Mouse (Mus musculus) adrenal gland, postnatal 25 days (tissue): ENCODE measurements at regions not wholly inside any gene's neighbourhood (a gene's known extent, or its start where the extent isn't known, plus 50 kb on each side); places are given as distances from the start of the nearest gene placed in this dataset.
A peak's percentile ranks its signal among the peaks of the same experiment; 100 is the strongest.

Experiments
- DNase-seq: peaks from one replicate; pipeline ENCODE4 v3.0.0; 2021; ENCODE audit warnings: mixed read lengths

DNA sequence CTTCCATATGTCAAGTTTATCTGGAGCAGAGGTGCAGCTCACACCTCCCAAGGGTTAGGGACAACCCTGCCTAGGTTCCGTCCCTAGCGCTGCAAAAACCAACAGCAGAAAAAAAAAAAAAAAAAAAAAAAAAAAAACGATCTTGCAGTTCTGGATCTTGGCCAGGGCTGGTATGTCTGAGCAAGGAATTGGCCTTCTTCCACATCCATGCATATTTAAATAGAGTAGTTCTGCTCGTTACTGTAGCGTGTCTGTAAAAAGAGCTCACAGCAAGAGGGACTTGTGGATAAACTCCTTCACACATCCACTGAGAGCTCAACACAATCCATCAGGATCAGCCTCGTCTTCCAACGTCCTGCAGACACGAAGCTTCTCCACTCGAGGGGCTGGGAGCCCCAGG, 639.4 kb upstream of the Adam5 start:
- DNase-seq = no peak

- DNase-seq = no peak
These were observed 638.3 kb upstream of the Adam5 start for GRCm38 (mm10) chr8:25462492-25462891.

DNA sequence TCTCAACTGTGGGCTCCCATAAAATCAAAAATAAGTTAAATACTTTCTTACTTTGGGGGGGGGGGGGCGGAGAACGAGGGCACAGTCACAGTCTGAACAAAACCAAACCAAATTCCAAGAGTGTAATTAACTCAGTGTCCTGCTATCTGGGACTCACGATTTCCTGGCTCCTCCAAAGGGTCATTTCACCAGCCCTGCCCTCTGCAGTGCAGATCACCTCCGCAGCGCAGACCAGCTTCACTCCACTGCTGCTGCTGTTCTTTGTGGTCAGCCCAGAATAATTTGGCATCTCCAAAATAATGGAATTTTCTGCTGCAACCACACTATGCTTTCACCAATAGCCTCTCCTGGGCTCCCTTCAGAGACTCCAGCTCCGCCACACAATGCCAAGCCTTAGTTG, 631.5 kb upstream of the Adam5 start:
- DNase-seq = no peak

- DNase-seq = no peak
These were observed 630.8 kb upstream of the Adam5 start for GRCm38 (mm10) chr8:25454972-25455371.

GRCm38 (mm10) chr8:25453826-25454225, 629.7 kb upstream of the Adam5 start:
- no peak for DNase-seq

DNA sequence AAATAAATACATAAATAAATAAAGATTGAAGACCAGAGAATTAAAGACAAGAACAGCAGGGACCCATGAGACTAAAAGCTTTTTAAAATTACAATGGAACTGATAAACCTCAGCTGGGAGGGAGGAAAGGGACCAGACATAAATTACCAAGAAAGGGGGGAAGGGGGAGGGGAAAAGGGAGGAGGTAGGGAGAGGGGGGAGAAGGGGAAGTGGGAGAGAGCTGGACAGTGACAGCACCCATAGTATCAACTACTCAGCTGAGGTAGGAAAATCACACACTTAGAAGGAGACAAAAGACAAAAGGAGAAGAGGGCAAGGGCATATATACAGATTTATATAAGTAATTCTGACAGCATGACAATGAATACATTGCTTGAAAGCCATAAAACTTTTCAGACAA, 626.4 kb upstream of the Adam5 start:
- no peak for DNase-seq

DNA sequence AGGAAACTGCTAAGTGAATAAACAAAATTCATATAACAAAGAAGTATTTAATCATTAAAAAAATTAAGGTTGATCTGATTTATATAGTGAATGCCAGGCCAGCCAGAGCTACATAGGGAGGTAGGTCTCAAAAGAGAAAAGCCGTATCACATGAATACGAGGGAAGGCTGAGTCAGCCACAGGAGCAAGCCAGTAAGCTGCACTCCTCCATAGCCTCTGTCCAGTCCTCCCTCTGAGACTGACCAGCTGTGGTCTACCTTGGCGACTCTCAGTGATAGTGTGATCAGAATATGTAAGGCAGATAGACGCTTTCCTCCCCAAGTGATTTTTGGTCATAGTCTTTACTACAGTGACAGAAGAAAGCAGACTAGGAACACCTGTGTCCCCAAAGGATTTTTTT, 625.4 kb upstream of the Adam5 start:
- no peak for DNase-seq

GRCm38 (mm10) chr8:25447900-25448299, 623.7 kb upstream of the Adam5 start:
- DNase-seq = no peak

DNA sequence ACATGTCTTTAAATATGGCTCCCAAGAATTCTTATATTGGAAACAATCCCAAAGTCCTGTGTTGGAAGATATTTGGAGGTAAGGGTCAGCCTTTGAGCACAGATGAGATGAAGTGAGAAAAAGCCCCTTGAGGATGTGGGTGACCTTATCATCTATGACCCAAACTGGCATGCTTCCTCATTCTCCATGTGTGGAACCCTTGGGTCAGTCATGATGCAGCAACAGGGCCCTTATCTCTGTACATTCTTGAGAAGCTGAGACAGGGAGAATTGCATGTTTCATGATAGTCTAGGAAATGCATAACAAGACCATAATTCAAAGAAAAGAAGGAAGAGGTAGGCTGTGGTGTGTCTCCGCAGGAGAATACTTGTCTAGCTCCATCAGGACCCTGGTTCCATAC, 621.8 kb upstream of the Adam5 start:
- DNase-seq = no peak

DNA sequence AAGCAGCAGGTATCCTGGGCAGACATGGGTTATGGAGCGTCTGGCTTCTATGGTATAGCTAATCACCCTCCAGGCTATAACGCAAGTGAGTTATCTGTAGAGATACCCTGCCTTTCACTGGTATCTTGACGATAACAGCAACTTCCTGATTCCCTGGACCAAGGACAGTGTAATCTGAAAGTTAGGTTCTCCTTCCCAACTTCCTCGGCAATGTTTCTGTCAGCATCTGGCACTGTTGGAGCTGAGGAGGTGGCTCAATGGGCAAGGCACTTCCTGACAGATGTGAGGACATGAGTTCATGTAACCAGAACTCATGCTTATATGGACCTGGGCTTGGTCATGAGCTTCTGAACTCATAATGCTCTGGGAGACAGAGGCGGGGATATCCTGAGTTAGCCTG, 620.9 kb upstream of the Adam5 start:
- DNase-seq = no peak

DNA sequence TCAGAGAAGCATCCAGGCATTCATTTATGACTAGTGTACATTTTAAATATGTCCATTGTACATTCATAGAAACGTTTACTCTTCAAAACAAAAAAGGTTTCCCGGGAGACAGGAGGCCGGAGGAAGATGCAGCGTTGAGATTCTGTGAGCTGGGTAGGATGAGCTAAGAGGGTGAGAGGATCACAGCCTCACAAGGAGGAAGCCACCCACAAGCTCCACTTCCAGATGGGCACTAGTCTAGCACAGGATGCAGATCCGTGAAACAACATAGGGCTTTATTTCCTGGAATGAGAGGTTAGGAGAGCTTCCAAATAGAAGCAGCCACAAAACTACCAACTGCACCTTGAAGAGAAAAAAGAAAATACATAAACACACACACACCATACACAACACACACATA, 619.4 kb upstream of the Adam5 start:
- DNase-seq = no peak

DNA sequence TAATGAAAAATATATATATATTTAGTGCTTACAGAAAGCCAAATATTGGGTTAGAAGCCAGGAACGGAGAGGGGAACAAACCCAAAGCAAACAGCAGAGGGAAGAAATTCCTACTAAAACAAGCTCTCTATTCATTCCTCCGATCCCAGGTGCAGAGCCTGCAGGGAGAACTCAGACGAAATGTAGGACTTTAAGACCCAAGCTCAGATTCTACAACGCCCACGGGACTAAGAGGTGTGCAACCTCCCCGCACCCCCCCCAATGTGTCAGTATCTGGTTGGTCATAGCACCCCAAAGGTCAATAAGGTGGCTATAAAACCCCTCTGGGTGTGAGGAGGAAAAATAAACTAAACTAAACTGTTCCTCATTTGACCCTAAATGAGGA, 616.9 kb upstream of the Adam5 start:
- DNase-seq = no peak

- DNase-seq = peak; percentile 67
These were observed 616.4 kb upstream of the Adam5 start for GRCm38 (mm10) chr8:25440391-25441056.

DNA sequence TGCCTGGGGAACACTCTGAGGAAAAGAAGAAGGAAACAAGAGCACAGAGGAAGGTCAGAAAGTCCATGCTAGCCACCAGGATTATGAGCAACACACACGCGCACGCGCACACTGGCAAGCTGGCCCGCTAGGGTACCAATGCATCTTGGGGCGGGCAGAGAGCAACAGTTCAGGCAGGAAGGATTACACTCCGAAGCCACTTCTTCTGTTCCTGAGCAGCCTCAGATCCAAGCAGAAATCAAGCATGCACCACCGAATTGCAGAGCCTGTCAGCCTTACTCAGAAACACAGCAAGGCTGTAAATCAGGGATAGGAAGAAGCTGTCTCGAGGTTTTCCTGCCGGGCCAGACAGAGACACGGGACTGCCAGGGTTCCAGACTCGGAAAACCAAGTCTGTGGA, 615.8 kb upstream of the Adam5 start:
- peak; percentile 51 for DNase-seq

- DNase-seq = no peak
These were observed 614.0 kb upstream of the Adam5 start for GRCm38 (mm10) chr8:25438021-25438620.

DNA sequence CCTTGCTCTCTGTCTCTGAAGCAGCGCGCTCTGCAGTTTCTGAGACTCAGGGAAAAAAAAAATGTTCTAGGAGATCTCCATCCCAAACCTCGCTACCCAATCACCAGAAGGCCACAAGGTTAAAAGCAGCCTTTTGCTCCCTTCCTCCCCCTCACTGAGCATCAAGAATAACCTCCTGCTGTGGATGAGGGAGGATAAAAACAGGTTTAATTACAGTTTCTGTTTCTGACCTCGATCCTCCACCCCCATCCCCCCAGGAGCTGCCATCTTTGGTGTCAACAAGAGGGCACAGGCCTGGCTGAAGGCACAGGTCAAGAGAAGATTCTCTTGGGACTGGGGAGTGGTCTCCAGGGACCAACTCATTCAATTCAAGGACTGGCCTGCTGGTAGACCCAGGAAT, 613.0 kb upstream of the Adam5 start:
- no peak for DNase-seq

DNA sequence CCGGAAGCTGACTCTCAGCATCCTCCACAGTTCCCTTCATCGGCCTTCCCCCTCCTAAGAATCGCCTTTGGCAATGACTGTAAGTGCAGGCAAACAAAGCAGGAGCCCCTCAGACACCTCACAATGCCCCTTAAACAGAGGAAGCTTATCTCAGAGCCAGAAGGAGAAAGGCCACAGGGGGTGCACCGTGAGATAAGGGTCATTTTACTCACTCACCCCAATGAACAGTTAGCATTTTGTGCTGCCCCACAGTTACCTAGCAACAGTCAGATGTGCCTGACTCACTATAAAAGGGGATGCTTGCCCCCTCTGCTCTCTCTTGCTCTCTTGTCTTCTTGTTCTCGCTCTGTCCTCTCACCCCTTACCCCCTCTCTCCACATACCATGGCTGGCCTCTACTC, 606.4 kb upstream of the Adam5 start:
- DNase-seq = no peak

GRCm38 (mm10) chr8:25429846-25430482, 605.8 kb upstream of the Adam5 start:
- DNase-seq = no peak

DNA sequence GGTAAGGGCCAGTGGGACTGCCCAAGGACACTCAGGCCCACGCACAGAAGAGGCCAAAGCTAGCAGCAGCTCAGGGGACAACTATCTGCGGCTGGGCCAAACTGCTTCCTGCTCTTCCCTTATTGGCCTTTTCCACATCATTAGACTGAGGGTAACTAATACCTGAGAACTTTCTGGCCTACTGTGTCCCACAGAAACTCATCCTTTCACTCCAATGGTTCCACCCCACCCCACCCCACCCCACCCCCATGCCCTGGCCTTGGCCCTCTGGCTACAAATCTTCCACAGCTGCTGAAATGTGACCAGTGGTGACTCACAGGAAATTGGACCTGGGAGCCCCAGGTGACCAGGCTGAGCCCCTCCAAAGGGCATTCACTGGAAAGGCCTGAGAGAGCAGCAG, 604.6 kb upstream of the Adam5 start:
- DNase-seq = peak; percentile 20

DNA sequence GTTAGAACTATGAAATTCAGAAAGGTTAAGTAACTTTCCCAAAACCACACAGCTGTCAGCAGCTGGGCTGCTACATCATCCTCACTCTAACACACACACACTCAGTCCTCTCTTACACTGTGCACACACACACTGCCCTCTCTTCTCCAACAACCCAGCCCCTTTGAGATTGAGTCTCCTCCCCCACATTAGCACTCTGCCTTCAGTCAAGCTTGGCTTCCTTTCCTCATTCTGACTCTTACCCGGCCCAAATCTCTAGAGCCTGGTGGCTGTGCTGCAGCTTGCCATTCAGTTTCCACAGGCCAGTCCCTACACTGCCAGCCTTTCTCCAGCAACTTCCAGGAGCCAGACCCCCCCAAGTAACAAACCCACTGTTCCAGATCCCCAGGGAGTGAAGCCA, 602.0 kb upstream of the Adam5 start:
- no peak for DNase-seq

DNA sequence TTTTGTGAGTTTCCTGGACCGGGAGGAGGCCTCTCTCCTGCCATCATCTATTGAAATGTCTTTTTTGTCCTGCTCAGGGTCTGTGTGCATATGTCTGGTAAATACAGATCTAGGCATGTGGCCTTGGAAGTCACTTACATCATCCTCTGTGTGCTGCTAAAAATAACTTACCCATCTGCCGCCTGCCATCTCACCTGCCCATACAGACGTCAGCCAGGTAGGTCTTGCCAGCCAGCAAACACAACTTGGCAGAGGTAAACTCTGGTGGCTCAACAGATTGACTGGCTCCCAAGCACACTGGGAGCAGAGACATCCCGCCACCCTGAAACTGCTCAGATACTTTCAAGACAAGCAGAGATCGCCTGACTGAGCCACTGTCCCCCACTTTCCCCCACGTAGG, 597.3 kb upstream of the Adam5 start:
- no peak for DNase-seq

- DNase-seq = no peak
These were observed 586.4 kb upstream of the Adam5 start for GRCm38 (mm10) chr8:25410536-25410935.

- no peak for DNase-seq
These were observed 583.7 kb upstream of the Adam5 start for GRCm38 (mm10) chr8:25407862-25408261.

DNA sequence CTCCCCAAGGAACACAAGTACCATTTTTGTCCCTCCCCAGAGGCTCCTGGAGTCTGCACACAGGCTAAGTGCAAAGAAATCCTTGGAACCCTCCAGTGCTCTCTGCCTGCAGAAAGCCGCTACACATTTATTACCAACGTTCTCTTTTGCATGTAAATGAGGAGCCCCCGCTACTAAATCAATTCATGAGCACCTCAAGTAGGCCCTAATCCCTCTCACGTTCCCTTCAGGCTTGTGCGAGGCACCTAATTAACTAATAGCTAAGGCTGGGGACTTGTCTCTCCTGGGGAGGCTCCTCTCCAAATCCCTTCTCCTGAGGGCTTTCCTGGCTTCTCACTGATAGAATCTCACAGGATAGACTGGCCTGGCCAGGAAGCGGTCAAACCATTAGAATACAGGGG, 568.6 kb upstream of the Adam5 start:
- no peak for DNase-seq
